Mouse (Mus musculus) erythroblast, embryonic 14.5 days (primary cell): ENCODE measurements at regions not wholly inside any gene's neighbourhood (a gene's known extent, or its start where the extent isn't known, plus 50 kb on each side); places are given as distances from the start of the nearest gene placed in this dataset.
"Not testable (repeated sequence)": the region's sequence is repeated elsewhere in the genome, so short reads cannot be mapped to it uniquely, and the experiment has no call there.

ENCODE experiments used
- H3K27me3 ChIP-seq: 2 replicates; pipeline ENCODE4 v1.6.1; 2012; ENCODE audit warnings: inconsistent platforms; ENCODE audit not compliant: control insufficient read depth
- H3K36me3 ChIP-seq: 2 replicates; pipeline ENCODE4 v1.6.1; 2012; ENCODE audit warnings: mild to moderate bottlenecking, inconsistent platforms; ENCODE audit not compliant: control insufficient read depth
- H3K4me1 ChIP-seq: 2 replicates; pipeline ENCODE4 v1.6.1; 2012; ENCODE audit warnings: inconsistent platforms; ENCODE audit not compliant: control insufficient read depth
- H3K4me3 ChIP-seq: replicated peaks from 2 replicates; pipeline ENCODE3; 2012; ENCODE audit warnings: moderate library complexity, mild to moderate bottlenecking, inconsistent platforms
- H3K9me3 ChIP-seq: 2 replicates; pipeline ENCODE4 v1.6.1; 2012; ENCODE audit warnings: low read length, inconsistent platforms, mixed read lengths; ENCODE audit not compliant: control insufficient read depth
- GATA1 ChIP-seq: IDR thresholded peaks from 2 replicates; pipeline ENCODE4 v1.6.1; 2012; ENCODE audit warnings: low read length, inconsistent platforms, mixed read lengths
- TAL1 ChIP-seq: IDR thresholded peaks from 3 replicates; pipeline ENCODE4 v1.6.1; 2012; ENCODE audit warnings: low read length, inconsistent platforms, mixed read lengths

DNA sequence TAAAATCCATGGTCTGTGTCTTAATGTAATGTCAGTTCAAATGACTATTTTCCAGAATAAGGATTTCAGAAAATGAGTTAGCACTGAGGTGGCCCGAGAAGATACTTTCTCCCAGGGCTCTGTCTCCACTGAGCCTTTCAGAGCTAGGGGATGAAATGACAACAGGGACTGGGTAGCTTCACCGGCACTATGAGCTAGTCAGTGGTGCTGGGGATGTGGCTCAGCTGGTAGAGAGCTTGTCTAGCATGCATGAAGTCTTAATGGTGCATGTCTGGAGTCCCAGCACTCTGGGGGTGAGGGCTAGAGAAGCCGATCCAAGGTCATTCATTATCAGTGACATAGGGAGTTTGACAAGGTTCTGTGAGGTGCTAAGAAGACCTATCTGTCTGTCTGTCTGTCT lies 75.1 kb upstream of the Rpl34 start:
- H3K36me3 ChIP-seq = no peaks in the 10 kb centered on the region
- H3K9me3 ChIP-seq = no peaks in the 10 kb centered on the region
- H3K27me3 ChIP-seq = peaks cover 13% of the 10 kb centered on the region
- no peaks in the 10 kb centered on the region for H3K4me1 ChIP-seq
- TF ChIP-seq GATA1 (no peak), TAL1 (no peak)
- no peak overlapping the region for H3K4me3 ChIP-seq

DNA sequence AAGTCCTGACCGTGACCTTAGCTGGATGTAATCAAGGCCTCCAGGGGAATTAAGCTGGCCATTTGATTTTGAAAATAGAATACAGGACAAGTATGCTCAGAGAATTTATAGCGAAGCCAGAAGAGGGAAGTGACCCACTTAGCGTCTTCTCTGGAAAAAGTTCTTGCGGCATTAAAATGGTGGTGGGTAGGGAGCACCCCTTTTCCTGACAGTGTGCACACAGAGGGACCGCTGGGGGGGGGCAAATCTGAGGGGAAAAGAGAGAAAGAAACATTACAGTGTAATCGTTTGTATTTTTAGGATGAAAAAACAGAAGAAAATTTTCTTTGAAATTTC lies 74.1 kb upstream of the Rpl34 start:
- Histone ChIP-seq H3K27me3 (peaks cover 13% of the 10 kb centered on the region), H3K4me3 (no peak overlapping the region), H3K9me3 (no peaks in the 10 kb centered on the region), H3K4me1 (no peaks in the 10 kb centered on the region), H3K36me3 (no peaks in the 10 kb centered on the region)
- no peak for TF ChIP-seq GATA1
- no peak for TF ChIP-seq TAL1

DNA sequence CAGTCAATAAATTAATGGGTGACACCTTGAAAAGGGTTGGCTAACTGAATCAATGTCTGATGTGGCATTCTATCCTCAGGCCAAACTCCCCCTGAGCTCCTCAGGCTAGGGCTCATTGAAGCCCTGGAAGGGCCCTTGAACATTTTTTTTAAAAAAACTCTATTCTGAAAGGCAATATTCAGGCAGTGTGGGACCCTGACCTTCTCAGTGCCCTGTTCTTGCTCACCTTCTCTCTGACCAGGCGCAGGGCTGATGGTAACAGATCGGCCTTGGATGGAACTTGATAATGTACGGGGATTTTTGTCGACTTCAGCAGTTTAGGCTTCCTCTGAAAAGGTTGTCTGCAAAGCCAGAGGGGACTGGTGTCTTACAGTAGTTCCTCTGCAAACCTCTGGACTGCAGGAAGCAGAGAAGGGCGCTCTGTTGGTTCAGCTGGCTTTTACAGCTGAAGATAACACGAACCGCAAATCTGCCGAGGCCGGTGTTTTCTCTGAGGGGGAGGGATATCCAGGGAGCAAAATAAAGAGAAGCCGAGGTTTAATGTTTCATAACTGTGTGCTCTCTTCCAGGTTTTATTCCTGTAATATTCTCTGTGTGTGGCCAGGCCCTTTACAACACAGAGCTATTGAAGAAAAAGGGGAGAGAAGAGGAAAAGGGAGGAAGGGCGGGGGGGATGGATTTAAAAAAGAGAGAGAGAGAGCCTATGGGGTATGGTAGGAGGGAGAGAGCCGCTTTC lies 73.6 kb upstream of the Rpl34 start:
- no peak overlapping the region for H3K4me3 ChIP-seq
- H3K9me3 ChIP-seq = no peaks in the 10 kb centered on the region
- no peak for TF ChIP-seq TAL1
- no peak for TF ChIP-seq GATA1
- H3K4me1 ChIP-seq = no peaks in the 10 kb centered on the region
- H3K27me3 ChIP-seq = peaks cover 13% of the 10 kb centered on the region
- H3K36me3 ChIP-seq = no peaks in the 10 kb centered on the region

GRCm38 (mm10) chr3:130800016-130800415 lies 69.8 kb upstream of the Rpl34 start:
- Histone ChIP-seq H3K9me3 (no peaks in the 10 kb centered on the region), H3K4me3 (no peak overlapping the region), H3K4me1 (peaks cover 5% of the 10 kb centered on the region), H3K27me3 (peaks cover 12% of the 10 kb centered on the region), H3K36me3 (no peaks in the 10 kb centered on the region)
- TF ChIP-seq GATA1 (no peak), TAL1 (no peak)

DNA sequence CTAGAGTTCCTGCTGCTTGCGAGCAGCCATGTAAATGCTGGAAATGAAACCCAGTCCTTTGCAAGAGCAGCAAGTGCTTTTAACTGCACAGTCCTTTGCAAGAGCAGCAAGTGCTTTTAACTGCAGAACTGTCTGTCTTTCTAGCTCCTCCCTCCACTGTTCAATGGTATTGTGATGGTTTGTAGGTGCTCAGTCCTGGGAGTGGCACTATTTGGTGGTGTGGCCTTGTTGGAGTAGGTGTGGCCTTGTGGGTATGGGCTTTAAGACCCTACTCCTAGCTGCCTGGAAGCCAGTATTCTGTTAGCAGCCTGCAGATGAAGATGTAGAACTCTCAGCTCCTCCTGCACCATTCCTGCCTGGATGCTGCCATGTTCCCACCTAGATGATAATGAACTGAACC lies 67.8 kb upstream of the Rpl34 start:
- not testable (repeated sequence) for H3K27me3 ChIP-seq, H3K36me3 ChIP-seq, H3K9me3 ChIP-seq, H3K4me1 ChIP-seq, H3K4me3 ChIP-seq

GRCm38 (mm10) chr3:130796531-130796930 lies 66.3 kb upstream of the Rpl34 start:
- TF ChIP-seq TAL1 (no peak), GATA1 (no peak)
- H3K4me3 ChIP-seq = no peak overlapping the region

GRCm38 (mm10) chr3:130795396-130795795 lies 65.2 kb upstream of the Rpl34 start:
- H3K4me3 ChIP-seq = no peak overlapping the region
- peaks cover 5% of the 10 kb centered on the region for H3K4me1 ChIP-seq
- TF ChIP-seq GATA1 = no peak
- TF ChIP-seq TAL1 = no peak
- H3K36me3 ChIP-seq = no peaks in the 10 kb centered on the region
- H3K27me3 ChIP-seq = no peaks in the 10 kb centered on the region
- H3K9me3 ChIP-seq = no peaks in the 10 kb centered on the region; the same call in 1 of the 2 replicates

More at GRCm38 (mm10) chr3:130796531-130796930, 66.3 kb upstream of the Rpl34 start:
- no peaks in the 10 kb centered on the region for H3K36me3 ChIP-seq
- peaks cover 5% of the 10 kb centered on the region for H3K4me1 ChIP-seq
- no peaks in the 10 kb centered on the region for H3K27me3 ChIP-seq
- H3K9me3 ChIP-seq = no peaks in the 10 kb centered on the region; the same call in 1 of the 2 replicates

DNA sequence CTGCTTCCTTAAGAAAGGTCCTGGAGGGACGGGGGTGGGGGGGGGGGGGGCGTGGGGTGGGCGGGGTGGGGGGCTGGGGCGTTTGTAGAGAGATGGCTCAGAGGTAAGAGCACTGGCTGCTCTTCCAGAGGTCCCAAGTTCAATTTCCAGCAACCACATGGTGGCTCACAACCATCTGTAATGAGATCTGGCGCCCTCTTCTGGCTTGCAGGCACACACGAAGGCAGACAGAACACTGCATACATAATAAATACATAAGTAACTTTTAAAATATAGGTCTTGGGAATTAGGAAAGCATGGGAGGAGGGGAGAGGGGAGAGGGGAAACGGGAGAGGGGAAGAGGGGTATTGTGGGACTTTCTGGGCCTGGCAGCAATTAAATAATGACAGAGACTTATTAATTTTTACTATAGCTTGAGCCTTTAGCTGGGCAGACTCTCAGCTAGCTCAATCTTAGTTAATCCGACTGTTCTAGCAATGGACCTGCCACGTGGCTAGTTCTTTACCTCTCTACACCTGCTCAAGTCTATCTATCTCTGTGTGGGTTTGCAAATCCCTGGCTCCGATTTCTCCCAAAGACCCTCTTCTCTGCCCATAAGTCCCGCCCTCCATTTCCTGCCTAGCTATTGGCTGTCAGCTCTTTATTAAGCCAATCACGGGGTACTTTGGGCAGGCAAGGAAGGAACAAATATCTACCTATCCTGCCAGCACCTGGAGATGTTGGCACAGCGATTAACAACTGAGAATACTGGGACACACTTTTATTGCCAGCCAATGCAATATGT lies 64.1 kb upstream of the Rpl34 start:
- H3K9me3 ChIP-seq = no peaks in the 10 kb centered on the region; the same call in 1 of the 2 replicates
- peaks cover 5% of the 10 kb centered on the region for H3K4me1 ChIP-seq
- H3K4me3 ChIP-seq = no peak overlapping the region
- no peaks in the 10 kb centered on the region for H3K27me3 ChIP-seq
- H3K36me3 ChIP-seq = no peaks in the 10 kb centered on the region
- TF ChIP-seq TAL1 (no peak), GATA1 (no peak)

DNA sequence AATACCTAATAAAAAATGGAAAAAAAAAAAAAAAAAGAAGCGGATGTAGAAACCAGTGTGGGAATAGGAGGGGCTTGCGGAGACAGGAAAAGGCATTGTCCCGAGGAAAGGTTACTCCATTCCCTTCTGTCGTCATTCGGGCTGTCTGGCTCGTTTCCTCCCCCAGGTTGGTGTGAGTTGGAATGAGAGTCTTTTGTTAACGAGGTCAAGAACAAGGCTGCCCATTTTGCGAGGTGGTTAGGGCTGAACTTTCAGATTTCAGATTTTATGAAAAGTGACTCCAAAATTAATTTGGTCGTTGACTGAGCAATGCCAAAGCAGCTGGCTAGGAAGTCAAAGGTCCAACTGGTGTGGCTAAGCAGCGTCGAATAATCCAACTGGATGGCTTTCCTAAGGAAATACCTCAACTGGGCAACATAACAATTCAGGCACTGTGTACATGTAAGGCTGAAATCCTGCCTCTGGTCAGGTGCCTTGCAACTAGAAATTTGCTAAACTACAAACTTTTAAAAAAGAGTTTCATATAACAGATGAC lies 50.6 kb upstream of the Rpl34 start:
- Histone ChIP-seq H3K4me3 (no peak overlapping the region), H3K9me3 (no peaks in the 10 kb centered on the region), H3K36me3 (no peaks in the 10 kb centered on the region), H3K27me3 (no peaks in the 10 kb centered on the region), H3K4me1 (no peaks in the 10 kb centered on the region)
- no peak for TF ChIP-seq TAL1
- TF ChIP-seq GATA1 = no peak
